Mouse (Mus musculus) liver, embryonic 15.5 days (tissue): Measurements from ENCODE around the gene Npas3. TPM values are rescaled to one million over a fixed set of nuclear protein-coding genes. Genes with fewer than 3 reads are reported as not detected.
A peak's percentile ranks its signal among the peaks of the same experiment; 100 is the strongest.

Source experiments
- ATAC-seq: fragments of 200-750 bp; cut with Nextera tagmentation; 2 replicates; pipeline ENCODE4 v1.8.0; 2017; ENCODE audit warnings: moderate number of reproducible peaks, mild to moderate bottlenecking, moderate library complexity; ENCODE audit not compliant: insufficient read depth
- H3K27ac ChIP-seq: fragments of 300-500 bp; sonication (generic); replicated peaks from 2 replicates; pipeline ENCODE4 v1.5.1; 2015; ENCODE audit warnings: mild to moderate bottlenecking, inconsistent platforms
- H3K27me3 ChIP-seq: fragments of 300-500 bp; sonication (generic); 2 replicates; pipeline ENCODE4 v1.6.1; 2015; ENCODE audit warnings: mild to moderate bottlenecking, inconsistent platforms
- H3K36me3 ChIP-seq: fragments of 300-500 bp; sonication (generic); replicated peaks from 2 replicates; pipeline ENCODE4 v1.6.1; 2015; ENCODE audit warnings: moderate library complexity, mild to moderate bottlenecking, inconsistent platforms
- H3K4me1 ChIP-seq: fragments of 300-500 bp; sonication (generic); replicated peaks from 2 replicates; pipeline ENCODE4 v1.6.1; 2015; ENCODE audit warnings: inconsistent platforms
- H3K4me2 ChIP-seq: fragments of 300-500 bp; sonication (generic); 2 replicates; pipeline ENCODE4 v1.6.1; 2015; ENCODE audit warnings: moderate library complexity, mild to moderate bottlenecking, inconsistent platforms
- H3K4me3 ChIP-seq: fragments of 300-500 bp; sonication (generic); replicated peaks from 2 replicates; pipeline ENCODE4 v1.5.1; 2015; ENCODE audit warnings: mild to moderate bottlenecking, inconsistent platforms
- H3K9ac ChIP-seq: fragments of 300-500 bp; sonication (generic); 2 replicates; pipeline ENCODE4 v1.6.1; 2015; ENCODE audit warnings: moderate library complexity, mild to moderate bottlenecking, inconsistent platforms
- H3K9me3 ChIP-seq: fragments of 300-500 bp; sonication (generic); replicated peaks from 2 replicates; pipeline ENCODE4 v1.6.1; 2016; ENCODE audit warnings: inconsistent platforms
- WGBS: fragments of 180-500 bp; shearing (Covaris S2); methylation state at CpG from one replicate; pipeline ENCODE4 v1.1.7; 2015; ENCODE audit warnings: mixed read lengths; ENCODE audit not compliant: insufficient replicate concordance; 5-methylcytosine and 5-hydroxymethylcytosine counted together
- polyA plus RNA-seq: library from polyadenylated mRNA; unstranded; fragments of >200 nt; fragmentation: Nextera tagmentation; extraction: Ambion mirVana; gene quantifications from 2 replicates; pipeline ENCODE4 v1.2.1, GENCODE M21; 2015

The Npas3 gene
- polyA plus RNA-seq, 1 experiment from 2014 or later = 0.33 TPM

- Histone ChIP-seq H3K4me1 (no peaks in the 10 kb centered on the region), H3K27me3 (peaks cover 5% of the 10 kb centered on the region; the same call in 1 of the 2 replicates), H3K4me2 (no peak overlapping the region), H3K36me3 (no peaks in the 10 kb centered on the region), H3K9ac (no peak overlapping the region), H3K27ac (no peak overlapping the region), H3K9me3 (no peaks in the 10 kb centered on the region), H3K4me3 (no peak overlapping the region)
- 42% methylated on average over 7 of the region's 7 CpGs for WGBS
- no peak for ATAC-seq
Measured at GRCm38 (mm10) chr12:53754236-53754635, 505.8 kb downstream of the Npas3 start.

GRCm38 (mm10) chr12:53757631-53758030, 509.2 kb downstream of the Npas3 start:
- H3K9me3 ChIP-seq = no peaks in the 10 kb centered on the region
- H3K27me3 ChIP-seq = peaks cover 2% of the 10 kb centered on the region; the same call in 1 of the 2 replicates
- no peaks in the 10 kb centered on the region for H3K36me3 ChIP-seq
- no peak overlapping the region for H3K4me2 ChIP-seq
- no peak for ATAC-seq
- no peak overlapping the region for H3K27ac ChIP-seq
- H3K4me1 ChIP-seq = no peaks in the 10 kb centered on the region
- no peak overlapping the region for H3K9ac ChIP-seq
- H3K4me3 ChIP-seq = no peak overlapping the region
- 71% methylated on average over 6 of the region's 6 CpGs for WGBS

- H3K4me2 ChIP-seq = no peak overlapping the region
- no peak overlapping the region for H3K27ac ChIP-seq
- peaks cover 2% of the 10 kb centered on the region; the same call in 1 of the 2 replicates for H3K27me3 ChIP-seq
- no peak overlapping the region for H3K9ac ChIP-seq
- no peak for ATAC-seq
- H3K36me3 ChIP-seq = no peaks in the 10 kb centered on the region
- WGBS = 67% methylated on average over 5 of the region's 5 CpGs
- H3K4me3 ChIP-seq = no peak overlapping the region
- H3K4me1 ChIP-seq = no peaks in the 10 kb centered on the region
- H3K9me3 ChIP-seq = no peaks in the 10 kb centered on the region
Measured at GRCm38 (mm10) chr12:53758356-53758755, 509.9 kb downstream of the Npas3 start.

- 40% methylated on average over 4 of the region's 4 CpGs for WGBS
- no peak for ATAC-seq
Measured at GRCm38 (mm10) chr12:53764143-53764542, 515.7 kb downstream of the Npas3 start.

GRCm38 (mm10) chr12:53768392-53768791, 519.9 kb downstream of the Npas3 start:
- H3K36me3 ChIP-seq = no peaks in the 10 kb centered on the region
- H3K4me3 ChIP-seq = no peak overlapping the region
- peaks cover 5% of the 10 kb centered on the region; the same call in 1 of the 2 replicates for H3K27me3 ChIP-seq
- H3K9ac ChIP-seq = no peak overlapping the region
- no peak for ATAC-seq
- H3K4me1 ChIP-seq = no peaks in the 10 kb centered on the region
- no peak overlapping the region for H3K4me2 ChIP-seq
- H3K27ac ChIP-seq = no peak overlapping the region
- no peaks in the 10 kb centered on the region for H3K9me3 ChIP-seq
- WGBS = 72% methylated on average over 11 of the region's 11 CpGs

More at GRCm38 (mm10) chr12:53764143-53764542, 515.7 kb downstream of the Npas3 start:
- H3K27me3 ChIP-seq = peaks cover 5% of the 10 kb centered on the region; the same call in 1 of the 2 replicates
- H3K27ac ChIP-seq = no peak overlapping the region
- no peaks in the 10 kb centered on the region for H3K4me1 ChIP-seq
- no peak overlapping the region for H3K4me2 ChIP-seq
- H3K9me3 ChIP-seq = no peaks in the 10 kb centered on the region
- H3K4me3 ChIP-seq = no peak overlapping the region
- no peaks in the 10 kb centered on the region for H3K36me3 ChIP-seq
- no peak overlapping the region for H3K9ac ChIP-seq

- Histone ChIP-seq H3K27me3 (peaks cover 5% of the 10 kb centered on the region; the same call in 1 of the 2 replicates), H3K9ac (no peak overlapping the region), H3K27ac (no peak overlapping the region), H3K4me3 (no peak overlapping the region), H3K9me3 (no peaks in the 10 kb centered on the region), H3K36me3 (no peaks in the 10 kb centered on the region), H3K4me2 (no peak overlapping the region), H3K4me1 (no peaks in the 10 kb centered on the region)
- ATAC-seq = no peak
- 61% methylated on average over 14 of the region's 14 CpGs for WGBS
Measured at GRCm38 (mm10) chr12:53771394-53771936, 523.0 kb downstream of the Npas3 start.

GRCm38 (mm10) chr12:53781850-53782552, 533.5 kb downstream of the Npas3 start:
- no peak overlapping the region for H3K27ac ChIP-seq
- H3K4me1 ChIP-seq = no peaks in the 10 kb centered on the region
- H3K9me3 ChIP-seq = no peaks in the 10 kb centered on the region
- ATAC-seq = no peak
- H3K4me2 ChIP-seq = no peak overlapping the region
- peaks cover 11% of the 10 kb centered on the region; the same call in 1 of the 2 replicates for H3K27me3 ChIP-seq
- H3K9ac ChIP-seq = no peak overlapping the region
- no peaks in the 10 kb centered on the region for H3K36me3 ChIP-seq
- WGBS = 69% methylated on average over 11 of the region's 11 CpGs
- H3K4me3 ChIP-seq = no peak overlapping the region

- Histone ChIP-seq H3K4me3 (no peak overlapping the region), H3K27ac (no peak overlapping the region), H3K27me3 (peaks cover 14% of the 10 kb centered on the region; the same call in 1 of the 2 replicates), H3K4me1 (peaks cover 2% of the 10 kb centered on the region; the same call in 1 of the 2 replicates), H3K36me3 (no peaks in the 10 kb centered on the region), H3K9ac (no peak overlapping the region), H3K9me3 (no peaks in the 10 kb centered on the region), H3K4me2 (no peak overlapping the region)
- ATAC-seq = no peak
- 72% methylated on average over 10 of the region's 10 CpGs for WGBS
Measured at GRCm38 (mm10) chr12:53789501-53789900, 541.0 kb downstream of the Npas3 start.

GRCm38 (mm10) chr12:53794718-53795400, 546.4 kb downstream of the Npas3 start:
- Histone ChIP-seq H3K9ac (no peak overlapping the region), H3K4me3 (no peak overlapping the region), H3K27me3 (peaks cover 12% of the 10 kb centered on the region), H3K4me2 (0 out of 2 replicates have a peak overlapping the region, but pooled peaks have one; percentile 21), H3K27ac (no peak overlapping the region), H3K36me3 (no peaks in the 10 kb centered on the region), H3K9me3 (no peaks in the 10 kb centered on the region), H3K4me1 (peaks cover 11% of the 10 kb centered on the region; the same call in 1 of the 2 replicates)
- WGBS = 48% methylated on average over 6 of the region's 6 CpGs
- peak; percentile 90 for ATAC-seq

- ATAC-seq = no peak
- Histone ChIP-seq H3K27ac (no peak overlapping the region), H3K4me2 (no peak overlapping the region), H3K4me3 (no peak overlapping the region), H3K4me1 (no peaks in the 10 kb centered on the region), H3K27me3 (peaks cover 7% of the 10 kb centered on the region; the same call in 1 of the 2 replicates), H3K36me3 (no peaks in the 10 kb centered on the region), H3K9me3 (no peaks in the 10 kb centered on the region), H3K9ac (no peak overlapping the region)
- 68% methylated on average over 6 of the region's 6 CpGs for WGBS
Measured at GRCm38 (mm10) chr12:53801831-53802230, 553.4 kb downstream of the Npas3 start.

GRCm38 (mm10) chr12:53802381-53802780, 553.9 kb downstream of the Npas3 start:
- H3K9ac ChIP-seq = no peak overlapping the region
- H3K4me3 ChIP-seq = no peak overlapping the region
- no peak overlapping the region for H3K27ac ChIP-seq
- ATAC-seq = no peak
- no peaks in the 10 kb centered on the region for H3K9me3 ChIP-seq
- H3K4me1 ChIP-seq = no peaks in the 10 kb centered on the region
- H3K27me3 ChIP-seq = peaks cover 7% of the 10 kb centered on the region; the same call in 1 of the 2 replicates
- H3K4me2 ChIP-seq = no peak overlapping the region
- no peaks in the 10 kb centered on the region for H3K36me3 ChIP-seq
- 67% methylated on average over 7 of the region's 7 CpGs for WGBS
